Mouse (Mus musculus) thymus, postnatal 14 days (tissue): ENCODE results near the gene Uba3.

Source experiments
- DNase-seq: peaks from one replicate; pipeline ENCODE4 v3.0.0; 2021

Gene Uba3

GRCm38 (mm10) chr6:97205439-97205885, at the start of gene Uba3:
Gene Uba3, minus strand, starts transcription at chr6:97205647.
- peak; percentile 100 for DNase-seq

- DNase-seq: no peak
Measured at GRCm38 (mm10) chr6:97252711-97253221, 47.3 kb upstream of the Uba3 start, which contains the start of gene Lmod3. Gene Lmod3, minus strand, starts transcription at chr6:97252759.

GRCm38 (mm10) chr6:97252086-97252485, 46.6 kb upstream of the Uba3 start:
- DNase-seq: no peak

GRCm38 (mm10) chr6:97250966-97251365, 45.5 kb upstream of the Uba3 start:
- peak; percentile 70 for DNase-seq

GRCm38 (mm10) chr6:97245200-97245599, 39.8 kb upstream of the Uba3 start:
- DNase-seq: no peak

- no peak for DNase-seq
Measured at GRCm38 (mm10) chr6:97242522-97242921, 37.1 kb upstream of the Uba3 start.

GRCm38 (mm10) chr6:97240092-97240491, 34.6 kb upstream of the Uba3 start:
- no peak for DNase-seq

GRCm38 (mm10) chr6:97239360-97239759, 33.9 kb upstream of the Uba3 start:
- no peak for DNase-seq

GRCm38 (mm10) chr6:97236088-97236487, 30.6 kb upstream of the Uba3 start:
- DNase-seq: no peak

- DNase-seq: no peak
Measured at GRCm38 (mm10) chr6:97234911-97235668, 29.6 kb upstream of the Uba3 start.

GRCm38 (mm10) chr6:97227067-97227847, 21.8 kb upstream of the Uba3 start:
- DNase-seq: no peak

- no peak for DNase-seq
Measured at GRCm38 (mm10) chr6:97226083-97226491, 20.6 kb upstream of the Uba3 start.

- DNase-seq: no peak
Measured at GRCm38 (mm10) chr6:97224505-97224904, 19.1 kb upstream of the Uba3 start.

- no peak for DNase-seq
Measured at GRCm38 (mm10) chr6:97223566-97223965, 18.1 kb upstream of the Uba3 start.

GRCm38 (mm10) chr6:97222931-97223467, 17.6 kb upstream of the Uba3 start:
- DNase-seq: no peak

GRCm38 (mm10) chr6:97222321-97222720, 16.9 kb upstream of the Uba3 start:
- DNase-seq: no peak

- peak; percentile 33 for DNase-seq
Measured at GRCm38 (mm10) chr6:97221205-97222025, 16.0 kb upstream of the Uba3 start.

GRCm38 (mm10) chr6:97220672-97221071, 15.2 kb upstream of the Uba3 start:
- DNase-seq: no peak

- no peak for DNase-seq
Measured at GRCm38 (mm10) chr6:97216154-97216821, 10.8 kb upstream of the Uba3 start.

GRCm38 (mm10) chr6:97211981-97212380, 6.5 kb upstream of the Uba3 start:
- DNase-seq: peak; percentile 30

- DNase-seq: peak; percentile 55
Measured at GRCm38 (mm10) chr6:97210962-97211601, 5.6 kb upstream of the Uba3 start.
